Mouse (Mus musculus): Measurements from ENCODE around the gene Arsg. TPM values are rescaled to one million over a fixed set of nuclear protein-coding genes. Genes with fewer than 3 reads are reported as not detected.

Arsg gene
- total and polyA plus RNA-seq, 3 experiments, result 0.79 to 3.3 (median 1.4) TPM

GRCm38 (mm10) chr11:109575832-109576231 lies 102.7 kb downstream of the Arsg start:
- Histone ChIP-seq H3K9me3 (replicated peaks; ENCODE audit: low read length) (no peaks in the 10 kb centered on the region), H3K9ac (ENCODE audit: insufficient read depth, low read depth) (no peak overlapping the region), H3K79me2 (replicated peaks; ENCODE audit: control insufficient read depth, extremely low read depth, insufficient read depth, poor library complexity, severe bottlenecking) (no peaks in the 10 kb centered on the region), H3K36me3 (replicated peaks in 1 of 2; ENCODE audit: control insufficient read depth in 1 of 2, insufficient read depth in 1 of 2, low read length in 1 of 2) (no peaks in the 10 kb centered on the region), H3K4me3 (replicated peaks in 1 of 3; ENCODE audit: low read depth in 2 of 3, low read length in 2 of 3, poor library complexity in 1 of 3) (no peak overlapping the region), H3K4me1 (ENCODE audit: control insufficient read depth in 1 of 2, insufficient read depth in 2 of 2) (peaks cover 12 to 26% of the 10 kb centered on the region in 2 experiments; a peak in 3 of 4 replicates), H3K4me2 (ENCODE audit: insufficient read depth, low read depth, poor library complexity, severe bottlenecking) (no peak overlapping the region), H3K27ac (ENCODE audit: insufficient read depth, low read depth) (no peak overlapping the region), H3K27me3 (replicated peaks) (no peaks in the 10 kb centered on the region)
- TF ChIP-seq ELF1 (IDR thresholded peaks at IDR 0.05; ENCODE audit: low read depth, low read length), result no peak
- TF ChIP-seq JUND (conservative IDR thresholded peaks at IDR 0.05; ENCODE audit: low read depth, low read length), result no peak
- TF ChIP-seq MYC (IDR thresholded peaks at IDR 0.05; ENCODE audit: low read depth, low read length), result no peak
- TF ChIP-seq BHLHE40 (IDR thresholded peaks at IDR 0.05; ENCODE audit: low read depth, low read length), result no peak
- no peak for TF ChIP-seq E2F4 (IDR thresholded peaks at IDR 0.05; ENCODE audit: insufficient replicate concordance, low read depth, low read length)
- DNase-seq (ENCODE audit: extremely low read depth), result no peak
- in situ Hi-C loops (cut with MboI; ENCODE audit: low pct_ligation_motif_present, low pct_unique_long_range_greater_than_20kb, low sequenced_read_pairs), result no loop called here
- dilution Hi-C loops (cut with MboI; ENCODE audit: extremely low pct_ligation_motif_present, extremely low pct_unique_long_range_greater_than_20kb, low sequenced_read_pairs), result no loop called here

GRCm38 (mm10) chr11:109578536-109578935 lies 105.4 kb downstream of the Arsg start:
- no peak overlapping the region for H3K4me3 ChIP-seq (replicated peaks in 1 of 3; ENCODE audit: low read depth in 2 of 3, low read length in 2 of 3, poor library complexity in 1 of 3)
- no peaks in the 10 kb centered on the region for H3K79me2 ChIP-seq (replicated peaks; ENCODE audit: control insufficient read depth, extremely low read depth, insufficient read depth, poor library complexity, severe bottlenecking)
- H3K4me1 ChIP-seq (ENCODE audit: control insufficient read depth in 1 of 2, insufficient read depth in 2 of 2), result peaks cover 11 to 23% of the 10 kb centered on the region in 2 experiments; a peak in 3 of 4 replicates
- no peak overlapping the region for H3K9ac ChIP-seq (ENCODE audit: insufficient read depth, low read depth)
- no peak for TF ChIP-seq BHLHE40 (IDR thresholded peaks at IDR 0.05; ENCODE audit: low read depth, low read length)
- no peak for TF ChIP-seq JUN (IDR thresholded peaks at IDR 0.05; ENCODE audit: insufficient read depth, low read depth, low read length)
- no peak for TF ChIP-seq POLR2A (IDR thresholded peaks at IDR 0.05; ENCODE audit: low read depth, low read length)
- TF ChIP-seq ZNF384 (IDR thresholded peaks at IDR 0.05; ENCODE audit: low read depth, low read length), result no peak
- TF ChIP-seq CTCF (conservative IDR thresholded peaks at IDR 0.05 in 1 of 2, IDR thresholded peaks at IDR 0.05 in 1 of 2; ENCODE audit: low read depth in 2 of 2, low read length in 2 of 2), result no peak
- no peak for TF ChIP-seq MAZ (IDR thresholded peaks at IDR 0.05; ENCODE audit: low read depth, low read length)
- no peak for TF ChIP-seq JUND (conservative IDR thresholded peaks at IDR 0.05; ENCODE audit: low read depth, low read length)
- TF ChIP-seq SIN3A (IDR thresholded peaks at IDR 0.05; ENCODE audit: low read length), result no peak
- no peak for TF ChIP-seq ZMIZ1 (IDR thresholded peaks at IDR 0.05; ENCODE audit: low read depth, low read length)
- no peak for TF ChIP-seq RCOR1 (conservative IDR thresholded peaks at IDR 0.05; ENCODE audit: low read depth, low read length)
- TF ChIP-seq USF2 (conservative IDR thresholded peaks at IDR 0.05; ENCODE audit: low read depth, low read length), result no peak
- in situ Hi-C loops (cut with MboI; ENCODE audit: low pct_ligation_motif_present, low pct_unique_long_range_greater_than_20kb, low sequenced_read_pairs), result no loop called here
- H3K27ac ChIP-seq (ENCODE audit: insufficient read depth, low read depth), result no peak overlapping the region
- no peaks in the 10 kb centered on the region for H3K36me3 ChIP-seq (replicated peaks in 1 of 2; ENCODE audit: control insufficient read depth in 1 of 2, insufficient read depth in 1 of 2, low read length in 1 of 2)
- no peak overlapping the region for H3K4me2 ChIP-seq (ENCODE audit: insufficient read depth, low read depth, poor library complexity, severe bottlenecking)
- H3K27me3 ChIP-seq (replicated peaks), result no peaks in the 10 kb centered on the region
- dilution Hi-C loops (cut with MboI; ENCODE audit: extremely low pct_ligation_motif_present, extremely low pct_unique_long_range_greater_than_20kb, low sequenced_read_pairs), result no loop called here
- no peak for DNase-seq (ENCODE audit: extremely low read depth)
- no peaks in the 10 kb centered on the region for H3K9me3 ChIP-seq (replicated peaks; ENCODE audit: low read length)

GRCm38 (mm10) chr11:109579999-109580398 lies 106.8 kb downstream of the Arsg start:
- H3K36me3 ChIP-seq (replicated peaks in 1 of 2; ENCODE audit: control insufficient read depth in 1 of 2, insufficient read depth in 1 of 2, low read length in 1 of 2), result no peaks in the 10 kb centered on the region
- DNase-seq (ENCODE audit: extremely low read depth), result no peak
- no peaks in the 10 kb centered on the region for H3K9me3 ChIP-seq (replicated peaks; ENCODE audit: low read length)
- H3K4me3 ChIP-seq (replicated peaks in 1 of 3; ENCODE audit: low read depth in 2 of 3, low read length in 2 of 3, poor library complexity in 1 of 3), result no peak overlapping the region
- TF ChIP-seq UBTF (IDR thresholded peaks at IDR 0.05; ENCODE audit: low read depth, low read length) (no peak), CTCF (conservative IDR thresholded peaks at IDR 0.05 in 1 of 2, IDR thresholded peaks at IDR 0.05 in 1 of 2; ENCODE audit: low read depth in 2 of 2, low read length in 2 of 2) (no peak), MYC (IDR thresholded peaks at IDR 0.05; ENCODE audit: low read depth, low read length) (no peak), KAT2A (IDR thresholded peaks at IDR 0.05; ENCODE audit: insufficient replicate concordance, low read length) (no peak), USF2 (conservative IDR thresholded peaks at IDR 0.05; ENCODE audit: low read depth, low read length) (no peak), NELFE (IDR thresholded peaks at IDR 0.05; ENCODE audit: low read depth, low read length) (no peak), TCF12 (IDR thresholded peaks at IDR 0.05; ENCODE audit: low read depth, low read length) (no peak), MAZ (IDR thresholded peaks at IDR 0.05; ENCODE audit: low read depth, low read length) (no peak), JUN (IDR thresholded peaks at IDR 0.05; ENCODE audit: insufficient read depth, low read depth, low read length) (no peak), ZMIZ1 (IDR thresholded peaks at IDR 0.05; ENCODE audit: low read depth, low read length) (no peak), MEF2A (IDR thresholded peaks at IDR 0.05; ENCODE audit: borderline replicate concordance, low read depth, low read length) (no peak), TBP (conservative IDR thresholded peaks at IDR 0.05; ENCODE audit: low read depth, low read length) (no peak), SIN3A (IDR thresholded peaks at IDR 0.05; ENCODE audit: low read length) (no peak), ZKSCAN1 (IDR thresholded peaks at IDR 0.05; ENCODE audit: borderline replicate concordance, low read depth, low read length) (no peak)
- H3K79me2 ChIP-seq (replicated peaks; ENCODE audit: control insufficient read depth, extremely low read depth, insufficient read depth, poor library complexity, severe bottlenecking), result no peaks in the 10 kb centered on the region
- H3K9ac ChIP-seq (ENCODE audit: insufficient read depth, low read depth), result no peak overlapping the region
- no peak overlapping the region for H3K4me2 ChIP-seq (ENCODE audit: insufficient read depth, low read depth, poor library complexity, severe bottlenecking)
- no peak overlapping the region for H3K27ac ChIP-seq (ENCODE audit: insufficient read depth, low read depth)
- peaks cover 0 to 17% of the 10 kb centered on the region in 2 experiments; a peak in 2 of 4 replicates for H3K4me1 ChIP-seq (ENCODE audit: control insufficient read depth in 1 of 2, insufficient read depth in 2 of 2)
- in situ Hi-C loops (cut with MboI; ENCODE audit: low pct_ligation_motif_present, low pct_unique_long_range_greater_than_20kb, low sequenced_read_pairs) (loop anchor here (5.0 to 10.0 kb wide), 2 partner anchors 133 to 255 kb away; no protein-coding TSS in a partner anchor), dilution Hi-C loops (cut with MboI; ENCODE audit: extremely low pct_ligation_motif_present, extremely low pct_unique_long_range_greater_than_20kb, low sequenced_read_pairs) (no loop called here)
- H3K27me3 ChIP-seq (replicated peaks), result no peaks in the 10 kb centered on the region

All from CH12.LX (cell line).